Comparison of ENCODE assay signal across 8 mouse cellular contexts in genomic region chr7:67849509-67849862, GRCm38 (mm10).
DNase-seq lines count a peak whose midpoint lies in the region; ATAC-seq and TF ChIP-seq lines count a peak whose summit lies in the region.
"Had no signal": no experiment of that assay in that cellular context is flagged by ENCODE, and none has a peak within 500 bp of the region (broad histone marks: within the 10 kb centered on the region; RNA-seq: fewer than 3 reads in every experiment).

No protein-coding gene starts in this region.

- 6% methylated on average over 7 of the region's 7 CpGs for WGBS in neural tube, embryonic 11.5 days
- 11% methylated on average over 7 of the region's 7 CpGs for WGBS in hindbrain, embryonic 11.5 days
- WGBS in lung, embryonic 15.5 days, result 14% methylated on average over 7 of the region's 7 CpGs
- 18% methylated on average over 7 of the region's 7 CpGs for WGBS in stomach, postnatal 0 days

- peak overlapping the region; percentile 58 for H3K9ac ChIP-seq in neural tube, embryonic 11.5 days (ENCODE audit: low read length)
- H3K9ac ChIP-seq in hindbrain, embryonic 11.5 days (ENCODE audit: low read depth, low read length), result peak overlapping the region; percentile 59
- peak overlapping the region; percentile 46 for H3K9ac ChIP-seq in lung, embryonic 15.5 days
- peak overlapping the region; percentile 45 for H3K9ac ChIP-seq in stomach, postnatal 0 days (ENCODE audit: low read length)

- no peaks in the 10 kb centered on the region for H3K4me1 ChIP-seq in neural tube, embryonic 11.5 days (ENCODE audit: control insufficient read depth, insufficient read depth, low read length)
- H3K4me1 ChIP-seq in hindbrain, embryonic 11.5 days (replicated peaks; ENCODE audit: control insufficient read depth, insufficient read depth, low read length), result 0 out of 2 replicates have a peak, but pooled peaks cover 2% of the 10 kb centered on the region
- peaks cover 4% of the 10 kb centered on the region for H3K4me1 ChIP-seq in lung, embryonic 15.5 days
- no peaks in the 10 kb centered on the region for H3K4me1 ChIP-seq in stomach, postnatal 0 days (replicated peaks; ENCODE audit: control insufficient read depth, insufficient read depth)

- peak overlapping the region; percentile 46 for H3K4me2 ChIP-seq in neural tube, embryonic 11.5 days (ENCODE audit: low read depth)
- H3K4me2 ChIP-seq in hindbrain, embryonic 11.5 days (replicated peaks; ENCODE audit: low read depth, low read length), result peak overlapping the region; percentile 60
- H3K4me2 ChIP-seq in lung, embryonic 15.5 days, result peak overlapping the region; percentile 77
- peak overlapping the region; percentile 60 for H3K4me2 ChIP-seq in stomach, postnatal 0 days (replicated peaks; ENCODE audit: low read depth)

- no peak for TF ChIP-seq EP300 in stomach, postnatal 0 days (optimal IDR thresholded peaks at IDR 0.05)

- no peaks in the 10 kb centered on the region for H3K9me3 ChIP-seq in neural tube, embryonic 11.5 days (ENCODE audit: control insufficient read depth, low read length)
- no peaks in the 10 kb centered on the region for H3K9me3 ChIP-seq in hindbrain, embryonic 11.5 days (ENCODE audit: control insufficient read depth, low read length)
- H3K9me3 ChIP-seq in lung, embryonic 15.5 days, result no peaks in the 10 kb centered on the region
- H3K9me3 ChIP-seq in stomach, postnatal 0 days (ENCODE audit: control insufficient read depth, low read length), result 0 out of 2 replicates have a peak, but pooled peaks cover 2% of the 10 kb centered on the region

- no peak for ATAC-seq in neural tube, embryonic 11.5 days (ENCODE audit: insufficient read depth, low FRiP score, low TSS enrichment)
- ATAC-seq in hindbrain, embryonic 11.5 days (ENCODE audit: low FRiP score), result peak; percentile 56
- peak; percentile 48; the same call in 1 of the 2 replicates for ATAC-seq in lung, embryonic 15.5 days (ENCODE audit: borderline replicate concordance, extremely low read depth, low FRiP score, low TSS enrichment)
- ATAC-seq in stomach, postnatal 0 days (ENCODE audit: low FRiP score, low TSS enrichment), result peak; percentile 60; the same call in 1 of the 2 replicates
- ATAC-seq in CD4-positive, CD25-positive, alpha-beta regulatory T cell, adult 4 months, result no peak
- ATAC-seq: activated CD4-positive, CD25-positive, alpha-beta regulatory T cell, adult 4 months had no signal

- no peak for TF ChIP-seq CTCF in stomach, postnatal 0 days (IDR thresholded peaks at IDR 0.05; ENCODE audit: low read depth)

- H3K27ac ChIP-seq in neural tube, embryonic 11.5 days (ENCODE audit: low read depth, low read length), result no peak overlapping the region
- H3K27ac ChIP-seq in hindbrain, embryonic 11.5 days (ENCODE audit: low read depth, low read length), result no peak overlapping the region
- H3K27ac ChIP-seq in lung, embryonic 15.5 days, result peak overlapping the region; percentile 15; the same call in 1 of the 2 replicates
- peak overlapping the region; percentile 53 for H3K27ac ChIP-seq in stomach, postnatal 0 days (replicated peaks)

- H3K27me3 ChIP-seq in neural tube, embryonic 11.5 days (ENCODE audit: control insufficient read depth, insufficient read depth, low read length), result 0 out of 2 replicates have a peak, but pooled peaks cover 2% of the 10 kb centered on the region
- H3K27me3 ChIP-seq in hindbrain, embryonic 11.5 days (ENCODE audit: control insufficient read depth, insufficient read depth, low read length), result 0 out of 2 replicates have a peak, but pooled peaks cover 2% of the 10 kb centered on the region
- no peaks in the 10 kb centered on the region; the same call in 1 of the 2 replicates for H3K27me3 ChIP-seq in lung, embryonic 15.5 days
- no peaks in the 10 kb centered on the region for H3K27me3 ChIP-seq in stomach, postnatal 0 days (ENCODE audit: control insufficient read depth, insufficient read depth, low read length)

- H3K36me3 ChIP-seq in neural tube, embryonic 11.5 days (ENCODE audit: control insufficient read depth, insufficient read depth, low read length), result no peaks in the 10 kb centered on the region
- no peaks in the 10 kb centered on the region for H3K36me3 ChIP-seq in hindbrain, embryonic 11.5 days (ENCODE audit: control insufficient read depth, insufficient read depth, low read length)
- no peaks in the 10 kb centered on the region for H3K36me3 ChIP-seq in lung, embryonic 15.5 days
- H3K36me3 ChIP-seq in stomach, postnatal 0 days (ENCODE audit: control insufficient read depth, insufficient read depth, low read length), result no peaks in the 10 kb centered on the region

- peak overlapping the region; percentile 35 for H3K4me3 ChIP-seq in neural tube, embryonic 11.5 days (ENCODE audit: low read depth, low read length)
- peak overlapping the region; percentile 45 for H3K4me3 ChIP-seq in hindbrain, embryonic 11.5 days (ENCODE audit: low read depth, low read length)
- H3K4me3 ChIP-seq in lung, embryonic 15.5 days, result peak overlapping the region; percentile 47
- H3K4me3 ChIP-seq in stomach, postnatal 0 days (ENCODE audit: low read depth, low read length), result peak overlapping the region; percentile 34

- no peak for DNase-seq in neural tube, embryonic 11.5 days (ENCODE audit: low spot score)
- DNase-seq in neural tube, embryonic 10.5 days (ENCODE audit: extremely low spot score, low spot score), result no peak
- no peak for DNase-seq in hindbrain, embryonic 11.5 days (ENCODE audit: low spot score)
- DNase-seq in stomach, postnatal 0 days (ENCODE audit: low spot score), result no peak
- DNase-seq in right cerebral cortex, adult 2 months (ENCODE audit: low spot score in 2 of 2), result no peak

Comparison
In these comparisons a context has a peak if more than half of its experiments do, and no peak if none do; other contexts are left out.
1. ATAC-seq: peak in hindbrain, embryonic 11.5 days (single experiment), lung, embryonic 15.5 days (single experiment) and stomach, postnatal 0 days (single experiment); none in neural tube, embryonic 11.5 days (single experiment) and CD4-positive, CD25-positive, alpha-beta regulatory T cell, adult 4 months (single experiment).
2. H3K27ac ChIP-seq: peak in lung, embryonic 15.5 days (single experiment) and stomach, postnatal 0 days (single experiment); none in neural tube, embryonic 11.5 days (single experiment) and hindbrain, embryonic 11.5 days (single experiment).
3. Peak in every context shown above with its lines, with median percentiles within 50 percentile points of each other: H3K4me2 ChIP-seq, H3K4me3 ChIP-seq and H3K9ac ChIP-seq.